Mouse (Mus musculus) retina, postnatal 1 day (tissue): ENCODE measurements at regions not wholly inside any gene's neighbourhood (a gene's known extent, or its start where the extent isn't known, plus 50 kb on each side); places are given as distances from the start of the nearest gene placed in this dataset.

Experiments used
- DNase-seq: peaks from one replicate; pipeline ENCODE4 v3.0.0-alpha.2; 2012

DNA sequence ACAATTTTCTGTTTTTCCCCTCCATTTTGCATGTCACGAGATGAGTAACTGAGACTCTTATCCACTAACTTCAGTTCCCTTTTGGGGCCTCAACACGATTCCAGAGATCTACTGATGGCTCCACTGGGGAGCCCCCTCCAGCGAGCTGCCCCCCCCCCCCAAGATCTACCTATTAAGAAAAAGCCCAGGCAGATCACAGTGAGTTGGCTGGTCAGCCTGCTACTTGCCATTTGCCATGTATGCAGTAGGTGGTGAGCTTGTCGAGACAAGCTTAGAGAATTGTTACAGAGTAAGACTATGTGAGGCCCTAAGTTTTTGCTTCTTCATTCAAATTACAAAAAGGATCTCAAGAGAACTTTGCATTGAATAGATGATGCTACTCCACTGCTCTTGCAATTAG is 426.3 kb upstream of the Ubash3b start:
- DNase-seq, result no peak

- no peak for DNase-seq
Observed at GRCm38 (mm10) chr9:41586966-41587570, 425.6 kb upstream of the Ubash3b start.

GRCm38 (mm10) chr9:41586291-41586690 is 424.8 kb upstream of the Ubash3b start:
- DNase-seq, result no peak

- DNase-seq, result peak; percentile 10
Observed at GRCm38 (mm10) chr9:41585771-41586170, 424.3 kb upstream of the Ubash3b start.

GRCm38 (mm10) chr9:41585012-41585411 is 423.5 kb upstream of the Ubash3b start:
- DNase-seq, result peak; percentile 3

DNA sequence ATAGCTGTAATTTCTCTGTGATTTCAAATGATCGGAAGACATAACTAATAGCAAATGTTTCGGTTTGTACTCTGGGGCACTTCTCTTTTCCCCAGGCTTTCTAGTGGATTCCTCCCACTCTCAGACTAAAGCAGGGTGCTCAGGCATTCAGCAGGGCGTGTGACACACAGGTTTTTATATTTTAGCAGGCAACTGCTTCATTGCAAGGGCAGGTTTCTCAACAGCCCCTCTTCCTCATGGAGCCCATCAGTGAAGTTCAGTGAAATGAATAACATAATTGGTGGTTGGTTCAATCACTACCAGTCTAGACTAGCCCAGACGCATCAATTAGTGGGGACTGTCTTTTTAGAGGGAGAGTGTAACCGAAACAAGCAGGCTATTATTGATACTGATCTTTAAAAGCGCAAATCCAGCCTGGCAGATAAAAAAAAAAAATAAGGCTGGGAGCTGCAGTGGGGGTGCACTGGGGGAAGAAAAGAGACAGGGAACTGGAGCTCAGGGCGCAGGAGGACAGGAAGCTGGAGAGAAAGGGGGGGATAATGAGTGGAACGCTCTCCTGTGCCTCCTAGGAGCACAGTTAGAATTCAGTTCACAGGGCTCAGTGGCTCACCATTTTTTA is 422.3 kb upstream of the Ubash3b start:
- peak; percentile 59 for DNase-seq

- peak; percentile 8 for DNase-seq
Observed at GRCm38 (mm10) chr9:41583276-41583675, 421.8 kb upstream of the Ubash3b start.

GRCm38 (mm10) chr9:41582711-41583236 is 421.3 kb upstream of the Ubash3b start:
- no peak for DNase-seq

- peak; percentile 33 for DNase-seq
Observed at GRCm38 (mm10) chr9:41582171-41582570, 420.7 kb upstream of the Ubash3b start.

- peak; percentile 5 for DNase-seq
Observed at GRCm38 (mm10) chr9:41581741-41582140, 420.2 kb upstream of the Ubash3b start.

DNA sequence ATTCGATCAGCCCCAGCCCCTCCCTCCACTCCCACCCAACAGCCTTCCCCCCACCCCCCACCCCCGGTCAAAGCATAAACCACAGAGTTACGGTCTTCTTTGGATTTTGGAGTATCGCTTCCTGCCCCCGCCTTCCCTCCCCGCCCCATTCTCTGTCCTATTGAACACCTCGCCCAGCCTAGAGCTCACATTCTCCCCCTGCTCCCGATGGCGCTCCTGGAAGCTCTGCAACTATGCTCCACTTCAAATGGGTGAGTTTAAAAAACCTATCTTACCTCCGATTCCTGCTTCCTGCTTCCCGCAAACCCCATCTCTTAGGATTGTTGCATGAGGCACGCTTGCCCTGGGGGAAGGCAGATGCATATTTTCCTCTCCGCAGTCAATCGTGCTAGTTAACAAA is 419.7 kb upstream of the Ubash3b start:
- DNase-seq, result peak; percentile 40

- peak; percentile 61 for DNase-seq
Observed at GRCm38 (mm10) chr9:41580611-41581041, 419.1 kb upstream of the Ubash3b start.

GRCm38 (mm10) chr9:41580067-41580466 is 418.6 kb upstream of the Ubash3b start:
- DNase-seq, result no peak

DNA sequence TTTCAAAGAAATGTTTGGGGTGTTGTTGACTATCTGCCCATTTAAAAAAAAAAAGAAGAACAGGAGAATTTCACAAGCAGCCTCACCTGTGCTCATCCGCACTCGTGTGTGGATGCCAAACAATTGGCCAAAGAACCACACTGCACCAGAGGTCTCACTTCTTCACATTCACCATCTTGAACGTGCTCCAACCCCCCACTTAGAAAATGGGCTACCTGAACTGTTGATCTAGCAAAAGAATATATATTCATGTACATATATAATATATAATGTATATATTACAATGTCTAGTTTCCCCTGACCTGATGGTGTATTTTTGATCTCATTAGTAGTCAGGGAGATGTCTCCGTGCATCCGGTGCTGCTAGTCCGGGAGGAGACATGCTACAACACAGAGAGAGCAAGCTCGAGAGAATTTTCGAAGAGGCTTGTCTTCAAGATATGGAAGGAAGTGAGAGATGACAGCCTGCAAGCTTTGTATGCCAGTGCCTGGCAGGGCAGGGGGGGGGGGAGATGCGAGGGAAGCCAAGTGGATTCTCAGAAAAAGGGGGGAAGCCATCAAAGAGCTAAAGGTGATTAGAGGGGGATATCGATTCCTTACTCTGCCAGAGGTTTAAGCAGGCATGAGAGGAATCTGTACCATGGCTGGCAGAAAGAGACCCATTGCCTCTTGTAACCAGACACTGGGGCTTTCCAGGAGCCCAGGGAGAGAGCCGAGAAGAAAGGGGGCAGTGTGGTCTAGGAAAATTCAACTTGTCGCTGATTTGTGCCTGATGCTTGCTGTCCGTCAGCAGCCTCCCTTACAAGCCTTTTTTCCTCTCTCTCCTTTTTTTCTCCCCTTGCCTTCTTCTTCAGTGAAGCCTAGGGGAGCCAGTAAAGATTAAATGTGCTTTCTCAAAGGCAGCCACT is 417.9 kb upstream of the Ubash3b start:
- DNase-seq, result peak; percentile 88

DNA sequence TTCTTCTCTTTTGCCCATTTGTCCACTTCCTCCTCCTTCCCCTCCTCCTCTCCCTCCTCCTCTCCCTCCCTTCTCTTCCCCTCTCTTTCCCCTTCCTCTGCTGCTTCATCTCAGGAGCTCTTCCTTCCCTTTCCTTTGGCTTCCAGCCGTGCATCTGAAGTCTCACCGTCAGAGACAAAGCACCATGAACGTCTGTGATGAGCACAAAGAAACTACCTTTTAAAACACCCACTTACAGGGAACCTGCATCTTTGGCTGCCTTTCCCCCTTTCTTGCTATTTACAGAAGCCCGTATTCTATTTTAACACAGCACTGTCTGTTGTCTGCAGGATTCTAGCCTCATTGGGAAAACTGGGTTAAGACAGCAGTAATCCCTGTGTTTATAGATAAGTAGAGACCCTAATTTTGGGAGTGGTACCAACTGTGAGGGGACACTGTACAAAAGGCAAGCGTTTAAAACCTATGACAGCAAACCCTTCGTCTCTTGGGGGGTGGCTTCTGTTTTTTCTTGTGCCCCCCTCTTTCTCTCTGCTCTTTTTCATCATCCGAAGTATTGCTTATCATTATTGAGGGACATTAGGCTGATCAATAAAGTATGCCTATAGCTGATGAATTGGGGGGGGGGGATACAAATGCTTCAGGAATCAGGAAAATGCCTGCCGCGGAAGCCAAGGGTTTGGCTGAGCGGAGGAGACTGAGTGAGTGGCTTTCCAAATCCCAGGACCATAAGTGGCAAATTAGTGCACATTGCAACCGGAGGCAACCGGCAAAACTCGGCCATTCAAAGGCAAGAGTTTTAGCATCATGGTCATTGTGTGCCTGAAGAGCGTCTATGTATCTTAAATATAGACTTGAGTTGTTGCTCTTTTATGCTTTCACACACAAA is 417.0 kb upstream of the Ubash3b start:
- DNase-seq, result no peak

DNA sequence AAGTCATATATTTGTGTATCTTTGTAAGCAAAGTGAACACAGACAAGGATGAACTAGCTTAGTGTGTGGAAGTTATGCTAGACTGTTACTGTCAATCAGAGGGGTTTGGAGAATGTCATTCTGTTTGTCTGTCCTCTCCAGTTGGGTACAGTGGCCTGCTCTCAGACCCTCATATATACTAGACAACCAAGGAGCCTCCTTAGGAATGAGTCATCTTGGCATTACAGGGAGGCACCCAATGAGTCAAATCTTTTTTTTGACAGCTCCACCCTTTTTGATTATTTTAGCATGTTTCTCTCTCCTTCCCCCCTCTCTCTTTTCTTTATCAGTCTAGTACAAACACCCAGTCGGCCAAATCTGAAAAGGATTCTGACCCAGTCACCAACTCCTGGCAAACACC is 416.3 kb upstream of the Ubash3b start:
- no peak for DNase-seq

DNA sequence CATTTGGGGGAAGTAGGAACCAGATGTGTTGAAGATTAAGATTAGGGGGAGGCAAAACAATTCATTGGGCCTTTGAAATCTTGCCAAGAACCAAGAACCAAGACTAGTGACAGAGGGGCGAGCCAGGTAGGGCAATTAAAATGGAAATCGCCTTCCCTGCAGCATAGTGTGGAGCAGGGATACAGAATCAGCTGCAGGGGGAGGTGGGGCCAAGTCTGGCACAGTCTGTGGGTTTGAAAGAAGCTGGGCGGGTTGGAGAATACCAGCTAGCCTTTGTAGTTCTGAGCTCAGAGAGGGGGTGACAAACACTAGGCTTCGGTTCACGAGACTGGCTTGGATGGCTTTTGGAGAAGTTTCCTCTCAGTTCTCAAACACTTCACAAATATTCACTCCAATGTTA is 414.3 kb upstream of the Ubash3b start:
- no peak for DNase-seq

GRCm38 (mm10) chr9:41570262-41570661 is 408.8 kb upstream of the Ubash3b start:
- DNase-seq, result no peak

DNA sequence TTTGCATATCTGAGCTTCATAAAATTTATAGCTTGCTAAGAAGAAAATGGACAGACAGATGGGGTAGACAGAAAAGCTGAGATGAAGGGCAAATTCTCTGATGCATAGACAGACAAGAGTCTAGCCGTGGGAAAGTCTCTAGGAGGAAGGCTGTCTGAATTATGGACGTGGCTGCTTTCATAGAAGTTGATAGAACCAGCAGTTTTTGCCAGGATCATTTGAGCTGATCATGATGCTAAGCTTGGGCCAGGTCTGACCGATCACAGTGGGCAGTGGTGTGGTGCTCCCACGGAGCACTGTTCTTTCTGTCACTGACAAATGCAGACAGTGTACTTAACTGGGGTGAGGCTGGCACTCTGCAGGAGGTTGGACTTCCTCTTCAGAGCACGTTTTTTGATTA is 405.0 kb upstream of the Ubash3b start:
- DNase-seq, result no peak

GRCm38 (mm10) chr9:41565784-41566183 is 404.3 kb upstream of the Ubash3b start:
- no peak for DNase-seq

DNA sequence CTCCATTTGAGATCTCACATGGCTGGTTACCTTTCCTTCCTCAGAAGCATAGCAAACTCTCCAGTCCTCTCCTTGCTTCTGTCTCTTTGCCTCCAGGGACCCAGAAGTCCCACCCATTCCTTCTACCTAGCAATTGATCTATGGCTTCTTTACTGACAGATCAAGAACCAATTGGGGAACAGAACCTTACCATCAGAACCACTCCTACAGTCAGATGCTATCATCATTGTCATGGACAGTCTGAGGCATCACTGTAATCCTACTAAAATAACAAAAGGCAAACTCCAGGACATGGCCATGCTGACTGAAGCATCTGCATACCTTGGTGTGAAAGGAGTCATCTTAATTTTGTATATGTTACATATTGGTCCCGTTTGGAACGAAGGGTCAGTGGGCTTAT is 401.9 kb upstream of the Ubash3b start:
- no peak for DNase-seq

DNA sequence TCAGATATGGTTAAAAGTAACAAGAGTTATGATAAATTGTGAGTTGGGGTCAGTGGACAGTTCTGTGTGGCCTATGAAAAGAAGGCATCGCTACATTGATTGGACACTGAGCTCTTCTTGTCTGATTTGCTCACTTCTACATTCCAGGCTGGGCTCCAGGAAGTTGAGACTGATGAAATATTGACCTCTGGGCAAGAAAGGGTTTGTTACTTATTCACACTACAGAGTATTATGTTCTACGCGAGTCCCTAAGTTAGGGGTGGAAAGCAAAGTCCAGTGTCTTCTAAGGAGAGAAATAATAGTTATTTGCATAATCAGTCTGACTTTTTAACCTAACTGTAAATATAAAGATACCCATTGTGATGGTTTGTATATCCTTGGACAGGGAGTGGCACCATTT is 397.0 kb upstream of the Ubash3b start:
- no peak for DNase-seq

DNA sequence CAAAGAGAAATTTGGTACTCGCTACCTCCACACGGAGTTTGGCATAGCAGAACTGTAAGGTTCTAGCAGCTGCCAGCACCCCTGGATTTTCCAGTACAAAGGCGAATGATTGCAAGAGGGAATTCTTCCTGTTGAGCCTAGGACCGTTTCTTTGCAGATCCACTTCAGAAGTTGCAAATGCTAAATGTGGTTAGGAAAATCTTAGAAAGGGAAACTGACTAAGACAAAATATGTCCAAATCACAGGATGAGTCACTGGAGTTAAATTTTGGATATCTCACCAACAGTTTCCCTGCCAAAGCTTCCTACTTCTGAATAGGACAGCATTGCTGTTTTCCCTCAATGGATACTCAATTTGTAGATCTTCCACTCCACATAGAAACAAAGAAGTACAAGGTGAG is 395.4 kb upstream of the Ubash3b start:
- no peak for DNase-seq
